Mouse (Mus musculus): ENCODE results near the gene Naa10.

- TF ChIP-seq GATA1 (IDR thresholded peaks at IDR 0.05; ENCODE audit: borderline replicate concordance, low read length) (no peak), FLI1 (IDR thresholded peaks at IDR 0.05; ENCODE audit: low read length) (no peak)
These were observed at the start of gene Naa10, which contains the start of gene Arhgap4 for GRCm38 (mm10) chrX:73921823-73922549.
